Mouse (Mus musculus): ENCODE results near the gene Tmem95. TPM values are rescaled to one million over a fixed set of nuclear protein-coding genes. Genes with fewer than 3 reads are reported as not detected.

Tmem95 gene
- total and polyA plus RNA-seq, 3 experiments: not detected

DNA sequence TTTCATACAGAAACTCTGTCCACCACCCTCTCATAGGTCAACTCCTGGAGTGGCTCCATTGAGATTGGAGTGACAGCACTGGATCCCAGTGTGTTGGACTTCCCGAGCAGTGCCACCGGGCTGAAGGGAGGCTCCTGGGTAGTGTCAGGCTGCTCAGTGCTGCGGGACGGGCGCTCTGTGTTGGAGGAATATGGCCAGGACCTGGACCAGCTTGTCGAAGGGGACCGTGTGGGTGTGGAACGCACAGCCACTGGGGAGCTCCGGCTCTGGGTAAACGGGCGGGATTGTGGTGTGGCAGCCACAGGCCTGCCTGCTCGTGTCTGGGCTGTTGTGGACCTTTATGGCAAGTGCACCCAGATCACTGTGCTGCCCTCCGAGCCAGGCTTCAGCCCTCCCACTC lies 25.2 kb upstream of the Tmem95 start:
- DNase-seq (ENCODE audit: low spot score): no peak
- peaks cover 51% of the 10 kb centered on the region for H3K36me3 ChIP-seq (replicated peaks)
- ATAC-seq (ENCODE audit: extremely low read depth, insufficient number of reproducible peaks, low FRiP score, poor library complexity, severe bottlenecking): no peak
- no peaks in the 10 kb centered on the region for H3K9me3 ChIP-seq (replicated peaks)
- no peak for TF ChIP-seq CTCF (IDR thresholded peaks at IDR 0.05; ENCODE audit: low read depth, low read length)
- TF ChIP-seq GATA1 (IDR thresholded peaks at IDR 0.05; ENCODE audit: borderline replicate concordance, low read length): no peak
- no peak for TF ChIP-seq POLR2AphosphoS5 (IDR thresholded peaks at IDR 0.05; ENCODE audit: insufficient replicate concordance, low read depth, low read length)
- H3K4me1 ChIP-seq (ENCODE audit: insufficient read depth, low read depth, low read length): peaks cover 60% of the 10 kb centered on the region
- no peaks in the 10 kb centered on the region for H3K27me3 ChIP-seq (ENCODE audit: insufficient read depth, low read length)
- H3K4me3 ChIP-seq (ENCODE audit: low read depth, low read length): peak overlapping the region; percentile 97

DNA sequence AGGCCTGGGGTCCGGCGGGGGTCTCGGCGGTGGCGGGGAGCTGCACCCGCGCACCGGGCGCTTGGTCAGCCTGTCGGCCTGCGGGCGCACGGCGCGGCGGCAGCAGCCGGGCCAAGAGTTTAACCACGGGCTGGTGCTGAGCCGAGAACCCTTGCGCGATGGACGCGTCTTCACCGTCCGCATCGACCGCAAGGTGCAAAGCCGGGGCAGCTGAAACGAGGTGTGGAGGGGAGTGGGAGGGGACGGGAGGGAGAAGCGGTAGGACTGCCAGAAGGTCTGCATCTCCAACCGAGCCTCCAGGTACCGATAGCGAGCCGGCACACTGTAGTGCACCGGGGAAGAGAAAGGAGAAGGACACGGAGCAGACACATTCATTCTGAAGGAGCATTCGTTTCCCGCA lies 24.2 kb upstream of the Tmem95 start:
- Histone ChIP-seq H3K9me3 (replicated peaks) (no peaks in the 10 kb centered on the region), H3K27me3 (ENCODE audit: insufficient read depth, low read length) (no peaks in the 10 kb centered on the region), H3K4me1 (ENCODE audit: insufficient read depth, low read depth, low read length) (peaks cover 60% of the 10 kb centered on the region), H3K36me3 (replicated peaks) (peaks cover 46% of the 10 kb centered on the region), H3K4me3 (ENCODE audit: low read depth, low read length) (peak overlapping the region; percentile 97)
- DNase-seq (ENCODE audit: low spot score): no peak
- no peak for ATAC-seq (ENCODE audit: extremely low read depth, insufficient number of reproducible peaks, low FRiP score, poor library complexity, severe bottlenecking)
- TF ChIP-seq CTCF (IDR thresholded peaks at IDR 0.05; ENCODE audit: low read depth, low read length): no peak

DNA sequence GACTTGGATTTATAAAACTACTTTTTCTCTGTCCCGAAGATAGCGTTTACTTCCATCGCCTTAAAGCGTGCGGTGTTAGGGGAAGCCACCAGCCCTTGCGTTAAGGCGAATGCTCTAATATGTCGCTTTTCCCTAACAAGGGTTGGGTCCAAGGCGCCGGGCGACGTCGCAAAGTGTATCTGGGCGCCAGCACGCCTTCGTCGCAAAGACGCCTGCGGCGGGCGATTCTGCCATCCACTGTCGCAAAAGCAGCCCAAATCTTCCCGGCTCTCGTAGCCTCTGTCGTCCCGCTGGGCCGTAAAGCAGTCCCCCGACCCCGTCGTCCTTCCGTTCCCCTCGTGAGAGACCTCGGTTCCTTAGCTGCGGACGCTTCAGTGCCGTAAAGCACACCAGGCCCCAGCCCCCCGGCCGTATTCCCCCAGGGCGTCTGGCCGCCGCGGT lies 23.6 kb upstream of the Tmem95 start:
- H3K4me1 ChIP-seq (ENCODE audit: insufficient read depth, low read depth, low read length): peaks cover 60% of the 10 kb centered on the region
- H3K9me3 ChIP-seq (replicated peaks): no peaks in the 10 kb centered on the region
- ATAC-seq (ENCODE audit: extremely low read depth, insufficient number of reproducible peaks, low FRiP score, poor library complexity, severe bottlenecking): peak; percentile 56; the same call in 1 of the 2 replicates
- TF ChIP-seq POLR2AphosphoS5 (IDR thresholded peaks at IDR 0.05; ENCODE audit: insufficient replicate concordance, low read depth, low read length): no peak
- no peak for TF ChIP-seq GATA1 (IDR thresholded peaks at IDR 0.05; ENCODE audit: borderline replicate concordance, low read length)
- no peak for TF ChIP-seq TAL1 (conservative IDR thresholded peaks at IDR 0.05; ENCODE audit: low read depth, low read length)
- peak; percentile 92 for DNase-seq (ENCODE audit: low spot score)
- peak overlapping the region; percentile 97 for H3K4me3 ChIP-seq (ENCODE audit: low read depth, low read length)
- no peaks in the 10 kb centered on the region for H3K27me3 ChIP-seq (ENCODE audit: insufficient read depth, low read length)
- peaks cover 41% of the 10 kb centered on the region for H3K36me3 ChIP-seq (replicated peaks)

DNA sequence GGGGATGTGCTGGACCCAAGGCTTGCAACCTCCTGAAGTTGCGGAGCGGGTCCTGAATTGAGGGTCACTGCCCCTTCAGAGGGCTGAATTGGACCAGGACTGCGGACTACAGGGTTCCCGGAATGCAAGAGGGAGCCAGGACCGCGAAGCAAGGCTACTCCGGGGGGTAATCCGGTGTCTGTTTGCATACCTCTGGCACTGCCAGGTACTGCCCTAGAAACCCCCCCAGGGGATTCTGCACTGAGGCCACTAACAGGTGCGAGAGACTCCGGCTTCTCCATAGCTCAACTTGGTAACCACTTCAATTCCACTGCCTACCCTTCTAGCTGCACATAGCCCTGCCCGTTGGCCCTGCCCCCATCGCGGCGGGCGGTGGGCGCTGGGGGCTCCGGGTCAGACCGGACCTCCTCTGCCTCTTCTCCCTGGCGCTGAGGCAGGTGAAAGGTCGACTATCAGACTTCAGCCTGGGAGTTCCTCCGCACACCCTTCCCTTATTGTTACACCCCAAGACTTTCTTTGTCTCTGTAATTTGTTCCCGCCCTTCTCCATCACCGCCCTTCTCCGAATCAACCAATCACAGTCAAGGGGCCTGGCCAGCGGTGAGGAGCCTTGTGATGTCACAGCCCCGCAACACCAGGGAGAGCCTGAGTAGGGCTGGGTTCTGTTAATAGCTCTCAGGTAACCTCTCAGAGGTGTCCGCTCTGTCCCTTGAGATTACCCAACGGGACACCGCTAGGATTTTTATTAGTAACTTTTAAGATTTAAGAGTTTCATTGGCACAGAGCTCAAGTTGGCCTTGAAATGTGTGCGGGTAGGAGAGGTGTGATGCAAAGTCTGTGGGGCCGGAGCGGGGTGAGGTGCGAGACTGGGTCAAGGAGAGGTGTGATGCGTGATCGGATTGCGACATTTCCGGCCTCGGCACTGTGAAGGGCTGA lies 22.9 kb upstream of the Tmem95 start, which contains the start of the genes 2810408A11Rik and Neurl4:
TSS of gene 2810408A11Rik (minus strand) at position 517 of the 935 bp plus-strand sequence.
TSS of gene Neurl4 (plus strand) at position 602 of the 935 bp plus-strand sequence.
- no peak; the same call in 1 of the 2 replicates for TF ChIP-seq POLR2AphosphoS5 (IDR thresholded peaks at IDR 0.05; ENCODE audit: insufficient replicate concordance, low read depth, low read length)
- TF ChIP-seq TAL1 (conservative IDR thresholded peaks at IDR 0.05; ENCODE audit: low read depth, low read length): no peak
- no peak for TF ChIP-seq GATA1 (IDR thresholded peaks at IDR 0.05; ENCODE audit: borderline replicate concordance, low read length)
- Histone ChIP-seq H3K4me3 (ENCODE audit: low read depth, low read length) (peak within 1 kb of the TSS; percentile 97), H3K27me3 (ENCODE audit: insufficient read depth, low read length) (no peaks in the 10 kb centered on the region), H3K36me3 (replicated peaks) (peaks cover 34% of the 10 kb centered on the region), H3K4me1 (ENCODE audit: insufficient read depth, low read depth, low read length) (peaks cover 57% of the 10 kb centered on the region), H3K9me3 (replicated peaks) (no peaks in the 10 kb centered on the region)
- DNase-seq (ENCODE audit: low spot score) (peak; percentile 99), ATAC-seq (ENCODE audit: extremely low read depth, insufficient number of reproducible peaks, low FRiP score, poor library complexity, severe bottlenecking) (peak; percentile 87)

DNA sequence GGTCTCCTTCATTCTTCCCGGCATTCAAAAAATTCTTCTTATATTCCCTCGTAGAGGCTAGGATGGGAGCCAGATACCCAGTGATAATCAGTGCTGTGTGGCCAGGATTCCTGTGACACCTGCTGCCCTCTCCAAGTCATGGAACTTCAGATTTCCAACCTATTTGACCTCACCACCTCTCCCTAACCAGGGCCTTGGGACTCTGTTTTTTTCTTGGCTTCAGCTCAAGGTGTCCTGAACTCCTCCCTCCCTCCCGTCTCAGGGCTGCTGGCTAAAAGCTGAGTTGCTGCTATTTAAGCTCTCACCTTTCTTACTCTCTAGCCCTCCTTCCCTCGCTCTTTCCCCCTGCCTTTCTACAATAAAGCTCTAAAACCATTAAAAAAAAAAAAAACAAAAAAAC lies 22.1 kb upstream of the Tmem95 start:
- no peak overlapping the region for H3K4me3 ChIP-seq (ENCODE audit: low read depth, low read length)

DNA sequence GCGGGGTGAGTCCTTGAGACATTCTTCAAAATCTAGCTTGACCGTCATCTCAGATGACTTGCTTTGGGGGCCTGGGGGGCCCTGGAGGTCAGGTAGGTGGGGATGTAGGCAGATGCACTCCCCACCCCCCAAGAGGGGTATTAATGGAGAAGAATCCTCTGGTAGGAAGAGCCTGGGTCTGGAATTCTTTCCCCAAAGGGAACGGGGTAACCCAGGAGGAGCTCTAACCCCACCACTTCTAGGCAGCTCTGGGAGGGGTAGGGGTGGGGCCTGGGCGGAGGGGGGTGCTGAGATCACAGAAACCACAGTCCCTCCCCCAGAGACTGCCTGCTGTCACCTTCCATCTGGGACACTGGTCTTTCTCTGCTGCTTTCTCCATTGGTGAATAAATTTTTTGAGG lies 17.5 kb upstream of the Tmem95 start, which contains the start of gene Acap1:
TSS of gene Acap1 (minus strand) at position 249 of the 400 bp plus-strand sequence.
- ATAC-seq (ENCODE audit: extremely low read depth, insufficient number of reproducible peaks, low FRiP score, poor library complexity, severe bottlenecking): peak; percentile 63
- Histone ChIP-seq H3K9me3 (replicated peaks) (no peaks in the 10 kb centered on the region), H3K4me3 (ENCODE audit: low read depth, low read length) (peak within 1 kb of the TSS; percentile 70), H3K4me1 (ENCODE audit: insufficient read depth, low read depth, low read length) (peaks cover 56% of the 10 kb centered on the region), H3K36me3 (replicated peaks) (peaks cover 35% of the 10 kb centered on the region), H3K27me3 (ENCODE audit: insufficient read depth, low read length) (no peaks in the 10 kb centered on the region)
- DNase-seq (ENCODE audit: low spot score): peak; percentile 85
- no peak for TF ChIP-seq GATA1 (IDR thresholded peaks at IDR 0.05; ENCODE audit: borderline replicate concordance, low read length)
- no peak for TF ChIP-seq CTCF (IDR thresholded peaks at IDR 0.05; ENCODE audit: low read depth, low read length)
- TF ChIP-seq POLR2AphosphoS5 (IDR thresholded peaks at IDR 0.05; ENCODE audit: insufficient replicate concordance, low read depth, low read length): no peak
- TF ChIP-seq TAL1 (conservative IDR thresholded peaks at IDR 0.05; ENCODE audit: low read depth, low read length): no peak

More for the DNA sequence above, 22.1 kb upstream of the Tmem95 start:
- no peak for TF ChIP-seq GATA1 (IDR thresholded peaks at IDR 0.05; ENCODE audit: borderline replicate concordance, low read length)
- TF ChIP-seq TAL1 (conservative IDR thresholded peaks at IDR 0.05; ENCODE audit: low read depth, low read length): no peak
- TF ChIP-seq GATA2 (IDR thresholded peaks at IDR 0.05; ENCODE audit: borderline replicate concordance, low read depth, low read length): no peak
- TF ChIP-seq POLR2AphosphoS5 (IDR thresholded peaks at IDR 0.05; ENCODE audit: insufficient replicate concordance, low read depth, low read length): no peak
- no peak for TF ChIP-seq CTCF (IDR thresholded peaks at IDR 0.05; ENCODE audit: low read depth, low read length)
- Histone ChIP-seq H3K36me3 (replicated peaks) (peaks cover 26% of the 10 kb centered on the region), H3K4me1 (ENCODE audit: insufficient read depth, low read depth, low read length) (peaks cover 62% of the 10 kb centered on the region), H3K27me3 (ENCODE audit: insufficient read depth, low read length) (no peaks in the 10 kb centered on the region), H3K9me3 (replicated peaks) (no peaks in the 10 kb centered on the region)
- ATAC-seq (ENCODE audit: extremely low read depth, insufficient number of reproducible peaks, low FRiP score, poor library complexity, severe bottlenecking) (no peak), DNase-seq (ENCODE audit: low spot score) (no peak)

Measured in G1E (cell line).